Mouse (Mus musculus): ENCODE data around the gene Zfp235.

The Zfp235 gene

DNA sequence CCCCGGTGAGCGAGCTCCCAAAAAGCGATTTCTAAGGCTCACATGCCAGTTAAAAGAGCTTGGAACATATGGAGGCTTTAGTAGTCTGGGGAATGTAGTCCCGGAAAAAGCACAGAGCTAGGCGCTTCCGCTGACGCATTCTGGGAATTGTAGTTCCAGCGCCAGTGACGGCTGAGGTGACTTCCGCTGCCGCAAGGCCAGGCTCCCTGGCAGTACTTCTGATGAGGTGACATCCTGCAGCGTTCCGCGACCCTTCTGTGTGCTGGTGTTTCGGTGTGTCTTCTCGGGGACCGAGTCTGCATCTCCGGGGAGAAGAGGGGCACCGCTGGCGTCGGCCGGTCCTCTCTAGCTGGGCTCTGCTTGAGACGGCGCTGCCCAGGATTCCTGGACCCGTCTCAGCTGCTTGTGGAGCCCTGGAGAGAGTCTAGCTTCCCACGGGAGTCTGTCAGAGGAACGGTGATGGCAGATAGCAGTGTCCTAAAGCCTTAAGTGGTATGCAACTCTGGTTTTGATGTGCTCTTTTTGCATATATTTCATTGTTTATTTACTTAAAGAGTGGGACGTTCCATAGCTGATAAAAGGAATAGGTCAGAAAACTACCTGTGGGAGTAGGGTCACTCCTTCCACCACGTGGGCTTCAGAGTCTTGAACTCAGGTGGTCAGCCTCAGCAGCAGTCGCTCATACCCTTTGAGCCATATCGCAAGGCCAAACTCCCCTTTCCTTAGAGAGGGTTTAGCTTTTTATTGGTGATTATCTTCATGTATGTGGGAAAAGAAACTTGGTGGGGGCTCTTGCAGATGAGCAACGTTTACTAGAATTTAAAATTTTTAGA, at the start of gene Zfp235:
Gene Zfp235 (plus strand): TSS at position 174 of the 833 bp plus-strand sequence.
- DNase-seq (ENCODE audit: low spot score), result peak; percentile 89

DNA sequence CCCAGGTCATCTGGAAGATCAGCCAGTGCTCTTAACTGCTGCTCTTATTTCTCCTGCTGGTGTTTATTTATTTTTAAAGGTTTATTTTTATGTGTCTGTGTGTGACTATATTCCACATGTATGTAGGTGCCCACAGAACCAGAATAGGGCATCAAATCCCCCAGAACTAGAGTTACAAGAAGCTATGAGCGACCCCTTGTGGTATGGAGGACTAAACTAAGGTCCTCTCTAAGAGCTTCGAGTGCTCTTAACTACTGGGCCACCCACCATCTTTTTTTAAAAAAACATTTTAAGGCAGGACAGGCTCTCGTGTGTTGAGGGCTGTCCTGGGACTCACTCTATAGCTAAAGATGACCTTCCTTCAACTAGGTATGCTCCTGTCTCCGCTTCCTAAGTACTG, 47.1 kb upstream of the Zfp235 start:
- DNase-seq (ENCODE audit: low spot score), result no peak

DNA sequence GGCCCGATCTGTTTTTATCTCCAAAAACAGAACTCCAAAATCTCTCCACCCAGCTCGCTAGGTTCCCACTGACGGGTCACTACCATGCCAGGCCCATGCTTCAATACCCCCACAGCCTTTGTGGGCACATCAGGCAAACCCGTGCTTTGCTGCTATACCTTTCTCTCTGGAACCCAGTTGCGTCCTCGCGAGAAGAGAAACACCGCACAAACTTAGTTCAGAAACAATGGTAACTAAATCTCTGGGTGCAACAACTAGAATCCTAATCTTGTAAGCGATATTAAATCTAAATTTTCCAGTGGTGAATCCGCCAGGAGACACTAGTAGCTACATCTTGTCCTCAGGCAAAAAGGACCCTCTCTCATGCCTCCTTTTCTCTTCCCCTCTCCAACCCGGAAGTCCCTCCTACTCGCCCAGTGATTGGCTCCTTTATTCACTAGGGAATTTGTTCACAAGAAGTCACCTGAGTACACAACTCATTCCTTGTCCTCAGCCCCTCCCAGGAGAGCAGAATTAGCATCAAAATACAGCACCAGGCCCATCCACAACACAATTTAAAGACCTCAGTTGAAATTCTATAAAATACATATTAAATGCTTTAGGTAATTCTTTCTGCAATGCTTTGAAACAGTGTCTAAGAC, 46.4 kb upstream of the Zfp235 start:
- no peak for DNase-seq (ENCODE audit: low spot score)

DNA sequence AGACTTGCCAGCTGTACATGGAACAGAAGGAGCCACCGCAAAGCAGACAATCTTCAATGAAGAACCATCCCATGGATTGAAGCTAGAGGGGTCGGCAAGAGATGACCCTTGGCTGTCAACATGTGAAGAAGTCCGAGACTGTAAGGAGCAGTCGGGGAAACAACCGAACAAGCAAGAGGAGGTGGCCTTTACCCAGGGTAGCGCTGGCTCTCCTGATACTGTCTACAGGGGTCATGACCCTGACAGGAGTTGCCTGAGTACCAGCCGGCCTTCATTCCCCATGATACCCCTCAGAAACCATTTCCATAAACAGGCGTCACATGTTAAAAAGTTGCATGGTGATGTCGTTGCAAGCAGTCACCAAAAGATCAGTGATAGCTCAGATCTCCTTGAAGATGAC, 29.6 kb upstream of the Zfp235 start:
- no peak for DNase-seq (ENCODE audit: low spot score)

DNA sequence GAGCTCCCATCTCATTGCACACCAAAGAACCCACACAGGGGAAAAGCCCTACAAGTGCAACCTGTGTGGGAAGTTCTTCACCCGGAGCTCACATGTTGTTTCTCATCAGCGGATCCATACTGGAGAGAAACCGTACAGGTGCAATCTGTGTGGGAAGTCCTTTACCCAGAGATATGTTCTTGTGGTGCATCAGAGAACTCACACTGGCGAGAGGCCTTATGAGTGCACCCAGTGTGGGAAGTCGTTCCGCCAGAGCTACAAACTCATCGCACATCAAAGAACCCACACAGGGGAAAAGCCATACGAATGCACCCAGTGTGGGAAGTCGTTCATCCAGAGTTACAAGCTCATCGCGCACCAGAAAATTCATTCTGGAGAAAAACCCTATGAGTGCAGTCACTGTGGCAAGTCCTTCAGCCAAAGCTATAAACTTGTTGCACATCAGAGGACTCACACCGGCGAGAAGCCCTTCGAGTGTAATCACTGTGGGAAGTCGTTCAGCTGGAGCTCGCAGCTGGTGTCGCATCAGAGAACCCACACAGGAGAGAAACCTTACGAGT, 28.7 kb upstream of the Zfp235 start:
- DNase-seq (ENCODE audit: low spot score), result no peak

DNA sequence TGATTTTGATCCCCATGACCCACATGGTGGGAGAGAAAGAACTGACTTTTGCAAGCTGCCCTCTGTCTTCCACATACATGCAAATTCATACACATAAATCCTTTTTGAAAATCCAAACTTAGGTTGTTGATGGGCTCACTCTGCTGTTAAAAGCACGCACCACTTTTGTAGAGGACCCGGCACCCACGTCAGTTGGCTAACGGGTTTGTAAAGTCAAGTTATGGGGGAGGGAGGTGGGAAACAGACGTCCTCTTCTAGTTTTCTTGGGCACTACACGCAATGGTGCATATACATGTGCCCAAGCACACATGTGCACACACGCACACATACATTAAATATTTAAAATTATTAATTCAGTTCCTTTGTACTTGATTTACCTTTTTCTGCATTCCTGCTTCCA, 23.1 kb upstream of the Zfp235 start:
- DNase-seq (ENCODE audit: low spot score), result no peak

DNA sequence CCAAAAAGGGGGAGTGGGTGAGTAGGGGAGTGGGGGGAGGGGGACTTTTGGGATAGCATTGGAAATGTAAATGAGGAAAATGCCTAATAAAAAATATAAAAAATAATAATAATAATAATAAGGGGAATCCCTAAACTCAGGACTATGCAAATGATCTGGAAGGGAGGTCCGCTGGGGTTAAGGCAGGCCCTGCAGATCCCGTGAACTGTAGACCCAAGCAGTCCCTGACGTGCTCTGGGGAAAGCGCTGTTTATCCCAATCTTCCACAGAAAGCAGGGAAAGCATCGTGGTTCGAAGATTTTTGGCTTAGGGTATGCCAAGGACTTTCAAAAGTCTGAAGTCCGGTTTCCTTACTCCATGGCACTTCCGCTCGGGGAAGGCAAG, 22.2 kb upstream of the Zfp235 start:
- DNase-seq (ENCODE audit: low spot score), result no peak

DNA sequence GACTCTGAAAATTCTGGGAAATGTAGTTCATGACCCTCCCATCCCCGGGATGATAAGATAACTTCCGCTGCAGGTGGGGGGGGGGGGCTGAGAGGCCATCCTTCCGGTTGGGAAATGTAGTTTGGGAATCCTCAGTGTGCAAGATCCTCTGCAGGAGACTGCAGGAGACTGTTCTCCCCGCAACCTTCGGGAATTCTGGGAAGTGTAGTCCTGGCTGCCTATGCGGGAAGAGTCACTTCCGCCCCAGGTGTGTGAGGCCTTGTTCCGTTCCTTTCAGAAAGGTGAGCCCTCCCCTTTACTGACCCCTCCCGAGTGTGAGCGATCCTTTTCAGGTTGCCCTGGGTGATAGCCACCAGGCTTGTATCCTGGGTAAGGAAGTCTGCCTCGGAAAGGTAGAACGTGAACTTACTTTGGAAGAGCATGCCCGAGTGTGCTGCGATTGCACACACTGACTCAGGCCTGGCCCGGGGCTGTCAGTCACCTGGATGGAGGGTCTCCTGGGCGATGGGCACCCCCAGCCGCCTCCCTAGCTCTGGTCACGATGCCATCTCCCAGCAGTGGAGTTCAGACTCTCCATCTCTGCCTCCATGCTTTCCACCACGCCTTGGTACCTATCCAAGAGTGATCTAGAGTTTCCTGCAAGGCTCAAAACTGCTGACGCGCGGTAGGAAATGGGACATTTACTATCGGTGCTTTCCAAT, 21.7 kb upstream of the Zfp235 start, which contains the start of gene Zfp112:
Gene Zfp112 (plus strand): TSS at position 159 of the 701 bp plus-strand sequence.
- DNase-seq (ENCODE audit: low spot score), result peak; percentile 82

DNA sequence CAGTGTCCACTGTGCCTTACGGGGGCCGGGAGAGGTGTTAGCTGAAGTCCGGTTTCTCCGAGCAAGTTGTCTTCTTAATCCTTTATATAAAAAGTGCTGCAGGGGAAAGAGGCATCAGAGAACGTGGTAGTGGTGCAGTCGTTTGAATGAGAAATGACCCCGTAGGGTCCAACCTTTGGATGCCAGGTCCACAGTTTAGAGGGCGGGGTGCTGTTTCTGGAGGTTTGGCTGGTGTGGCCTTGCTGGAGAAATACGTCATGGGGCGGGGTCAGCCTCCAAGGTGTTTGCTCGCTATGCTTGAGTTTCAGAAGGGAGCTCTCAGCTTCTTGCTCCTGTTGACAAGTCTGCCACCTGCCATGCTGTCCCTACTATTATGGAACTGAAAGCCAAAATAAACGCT, 21.0 kb upstream of the Zfp235 start:
- peak; percentile 25 for DNase-seq (ENCODE audit: low spot score)

DNA sequence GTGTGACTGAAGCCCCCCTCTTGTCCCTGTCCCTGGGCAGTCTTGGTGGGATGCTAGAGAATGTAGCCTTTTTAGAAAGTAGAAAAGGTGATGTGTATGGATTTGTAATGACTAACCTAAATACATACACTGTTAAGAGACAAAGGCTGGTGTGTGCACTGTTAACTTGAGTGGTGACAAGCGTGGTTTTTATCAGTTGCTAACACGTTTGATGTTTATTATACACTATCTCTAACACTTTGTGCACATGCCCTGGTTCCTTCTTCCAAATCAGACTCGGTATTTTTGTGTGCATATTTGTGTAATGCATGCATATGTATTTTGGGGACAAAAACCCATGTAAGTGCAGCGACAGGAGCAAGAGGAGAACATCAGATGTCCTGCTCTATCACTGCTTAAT, 17.3 kb upstream of the Zfp235 start:
- no peak for DNase-seq (ENCODE audit: low spot score)

DNA sequence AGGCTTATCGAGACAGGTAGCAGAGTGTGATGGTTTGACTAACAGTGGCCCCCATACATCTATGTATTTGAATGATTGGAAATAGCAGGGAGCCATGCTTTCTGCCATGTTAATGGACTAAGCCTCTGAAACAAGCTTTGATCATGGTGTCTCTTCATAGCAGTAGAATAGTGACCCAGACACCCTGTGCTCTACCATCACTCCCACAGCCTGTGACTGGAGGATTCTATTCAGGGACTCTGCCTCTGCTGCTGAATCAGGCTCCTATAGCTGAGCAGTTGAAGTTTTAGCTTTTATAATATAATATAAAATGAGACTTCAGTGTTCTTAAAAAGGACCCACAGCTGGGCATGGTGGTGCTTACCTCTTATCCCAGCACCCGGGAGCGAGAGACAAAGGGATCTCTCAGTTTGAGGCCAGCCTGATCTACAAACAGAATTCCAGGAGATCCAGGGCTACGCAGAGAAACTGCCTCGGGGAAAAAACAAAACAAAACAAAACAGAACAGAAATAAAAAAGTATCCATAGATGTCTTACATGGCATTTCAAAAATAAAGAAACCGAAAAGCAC, 459 bp upstream of the Zfp235 start:
- DNase-seq (ENCODE audit: low spot score), result no peak

DNA sequence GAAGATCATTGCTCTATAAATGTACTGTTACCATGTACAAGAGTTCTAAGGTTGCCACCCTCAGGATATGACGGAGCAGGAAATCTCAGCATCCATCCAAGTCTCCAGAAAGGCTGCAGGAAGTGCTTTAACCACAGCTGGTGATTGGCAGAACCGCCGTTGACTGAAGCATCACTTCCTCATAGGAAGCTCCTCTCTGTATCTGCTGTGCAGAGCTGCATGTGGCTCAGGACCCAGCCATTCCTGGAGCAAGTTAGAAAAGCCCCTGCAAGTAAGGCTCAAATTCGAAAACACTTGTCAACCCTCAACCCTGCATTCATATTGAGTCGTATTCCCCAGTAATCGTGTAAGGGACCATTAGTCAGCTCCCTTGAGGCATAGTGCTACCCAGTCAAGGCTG, 8.6 kb downstream of the Zfp235 start:
- no peak for DNase-seq (ENCODE audit: low spot score)

DNA sequence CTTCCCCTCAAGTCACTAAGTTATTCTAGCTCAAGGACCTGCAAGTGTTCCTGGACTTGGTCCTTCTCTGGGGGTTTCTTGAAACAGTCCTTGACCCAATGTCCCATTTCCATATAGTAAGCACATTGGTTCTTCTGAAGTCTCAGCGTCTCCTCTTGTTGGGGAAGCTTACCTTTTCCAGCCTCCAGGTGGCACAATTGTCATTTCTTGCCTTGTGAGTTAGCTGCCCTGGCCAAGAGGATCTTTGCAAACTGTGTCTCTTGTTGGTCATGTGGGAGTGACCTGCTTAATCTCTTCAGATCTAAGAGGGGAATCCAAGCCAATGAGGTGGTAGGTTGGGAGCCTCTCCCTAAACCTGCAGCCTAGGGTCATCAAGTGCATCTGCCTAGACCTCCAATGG, 19.3 kb downstream of the Zfp235 start:
- no peak for DNase-seq (ENCODE audit: low spot score)

DNA sequence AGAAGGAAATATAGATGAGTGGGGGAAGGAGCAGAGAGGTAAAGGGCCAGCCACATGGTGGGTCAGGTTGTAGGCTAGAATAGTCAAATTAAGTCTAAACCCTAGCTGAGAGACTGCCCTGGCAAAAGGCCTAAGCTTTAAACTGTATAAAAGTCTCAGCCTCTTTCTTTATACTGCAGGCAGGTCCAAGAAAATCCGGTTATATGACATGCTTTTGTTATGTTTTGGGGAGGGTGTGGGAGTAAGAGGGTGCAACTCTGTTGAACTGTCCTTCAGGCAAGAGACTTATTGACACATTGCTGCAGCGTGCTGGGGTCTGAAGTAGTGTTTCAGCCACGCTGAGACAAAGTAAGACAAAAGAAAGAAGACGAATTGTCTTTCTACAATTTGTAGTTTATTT, 38.2 kb downstream of the Zfp235 start:
- no peak for DNase-seq (ENCODE audit: low spot score)

DNA sequence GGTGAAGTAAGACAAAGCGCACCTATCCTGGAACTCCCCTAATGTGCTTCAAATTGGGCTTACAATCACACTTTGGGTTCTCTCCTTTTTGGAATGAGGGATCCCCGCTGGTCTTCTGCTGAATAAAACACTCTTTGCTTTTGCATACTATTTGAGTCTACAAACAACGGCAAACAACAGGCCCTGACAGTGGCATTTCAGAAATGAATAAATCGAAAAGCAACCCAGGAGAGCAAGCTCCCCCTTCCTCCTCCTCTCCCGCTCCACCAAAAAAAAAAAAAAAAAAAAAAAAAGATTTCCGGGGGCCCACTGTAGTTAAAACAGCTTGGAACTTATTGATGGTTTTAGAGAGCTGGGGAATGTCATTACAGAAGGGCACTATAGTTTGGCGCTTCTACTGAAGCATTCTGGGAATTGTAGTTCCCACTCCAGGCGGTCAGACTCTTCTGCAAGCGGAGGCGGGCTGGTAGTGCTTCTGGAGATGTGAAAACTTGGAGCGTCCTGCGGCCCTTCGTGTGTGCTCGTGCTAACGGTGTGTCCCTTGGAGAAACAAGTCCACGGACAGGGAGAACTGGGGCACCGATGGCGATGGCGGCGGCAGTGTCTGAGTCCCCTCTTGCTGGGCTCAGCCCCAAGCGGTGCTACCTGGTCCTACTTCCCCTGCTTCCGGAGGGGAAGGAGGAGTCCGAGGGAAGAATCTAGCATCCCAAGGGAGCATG, 40.8 kb downstream of the Zfp235 start, which contains the start of gene Zfp114:
Gene Zfp114 (plus strand): TSS at position 443 of the 719 bp plus-strand sequence.
- DNase-seq (ENCODE audit: low spot score), result peak; percentile 74

DNA sequence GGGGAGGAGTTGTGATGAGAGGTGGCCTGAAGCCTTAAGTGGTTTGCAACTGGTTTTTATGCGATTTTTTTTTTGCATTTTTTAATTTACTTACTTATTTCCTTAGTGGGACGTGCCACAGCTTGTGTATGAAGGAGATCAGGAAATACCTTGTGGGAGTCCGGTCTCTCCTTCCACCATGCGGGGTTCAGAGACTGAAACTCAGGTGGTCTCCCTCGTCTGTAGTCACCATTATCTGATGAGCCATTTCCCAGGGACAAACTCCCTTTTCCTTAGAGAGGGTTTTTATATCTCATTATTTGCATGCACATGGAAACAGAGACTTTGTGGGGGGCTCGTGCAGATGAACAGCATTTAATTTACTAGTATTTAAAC, 41.4 kb downstream of the Zfp235 start:
- DNase-seq (ENCODE audit: low spot score), result no peak

DNA sequence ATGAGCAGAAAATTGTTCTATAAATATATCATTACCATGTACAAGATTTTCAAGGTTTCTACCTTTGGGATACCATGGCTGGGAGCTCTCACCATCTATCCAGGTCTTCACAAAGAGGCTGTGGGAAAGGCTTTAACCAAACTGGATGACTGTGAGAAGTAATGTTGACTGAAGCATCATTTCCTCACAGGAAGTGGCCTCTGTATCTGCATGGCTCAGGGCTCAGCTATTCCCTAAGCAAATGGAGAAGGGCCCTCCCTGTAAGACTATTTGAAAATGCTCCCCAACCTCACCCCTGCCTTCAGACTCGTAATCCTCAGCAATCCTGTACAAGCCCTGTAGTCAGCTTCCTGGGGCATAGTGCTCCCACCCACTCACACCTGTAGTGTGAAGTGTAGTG, 53.6 kb downstream of the Zfp235 start:
- DNase-seq (ENCODE audit: low spot score), result no peak

DNA sequence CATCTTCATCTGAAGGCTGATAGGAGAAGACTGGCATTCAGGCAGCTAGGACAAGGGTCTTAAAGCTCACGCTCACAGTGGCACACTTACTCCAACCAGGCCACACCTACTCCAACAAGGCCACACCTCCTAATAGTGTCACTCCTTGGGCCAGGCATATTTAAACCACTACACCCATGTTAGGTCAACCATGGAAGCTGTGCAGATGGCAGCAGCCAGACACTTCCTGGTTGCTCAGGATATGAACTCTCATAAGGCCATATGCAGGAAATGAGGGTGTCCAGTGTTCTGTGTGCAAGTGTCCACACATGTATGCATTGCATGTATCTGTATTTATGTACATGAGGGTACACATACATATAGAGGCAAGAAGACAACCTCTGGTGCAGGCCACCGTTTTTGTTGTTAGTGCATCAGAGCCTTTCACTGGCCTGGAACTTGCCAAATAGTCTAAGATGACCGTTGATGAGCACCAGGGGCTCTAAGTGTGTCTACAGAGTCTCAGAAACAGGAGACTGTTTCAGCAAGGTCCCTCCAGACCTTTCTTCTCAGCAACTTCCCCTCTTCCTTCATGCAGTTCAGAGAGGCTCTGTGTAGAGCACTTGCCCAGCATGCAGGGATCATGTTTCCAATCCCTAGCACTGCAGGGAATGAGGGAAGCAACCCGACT, 55.1 kb downstream of the Zfp235 start:
- DNase-seq (ENCODE audit: low spot score), result no peak

DNA sequence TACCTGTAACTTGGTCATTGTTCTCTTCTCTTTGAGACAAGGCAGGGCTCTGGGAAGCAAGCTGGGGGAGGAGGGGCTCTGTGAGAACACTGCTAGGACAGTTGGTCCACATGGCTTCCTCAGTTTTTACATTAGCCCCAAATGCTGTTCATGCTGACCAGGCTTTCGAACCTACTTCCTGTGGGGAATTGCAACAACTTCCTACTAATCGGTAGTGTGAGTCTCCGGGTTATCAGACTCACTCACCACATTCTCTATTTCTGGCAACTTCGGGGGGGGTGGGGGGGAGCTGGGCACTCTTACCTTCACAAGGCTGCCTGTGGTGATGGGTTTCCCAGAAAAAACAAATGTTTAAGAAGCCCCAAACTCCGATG, 55.6 kb downstream of the Zfp235 start:
- DNase-seq (ENCODE audit: low spot score), result no peak

DNA sequence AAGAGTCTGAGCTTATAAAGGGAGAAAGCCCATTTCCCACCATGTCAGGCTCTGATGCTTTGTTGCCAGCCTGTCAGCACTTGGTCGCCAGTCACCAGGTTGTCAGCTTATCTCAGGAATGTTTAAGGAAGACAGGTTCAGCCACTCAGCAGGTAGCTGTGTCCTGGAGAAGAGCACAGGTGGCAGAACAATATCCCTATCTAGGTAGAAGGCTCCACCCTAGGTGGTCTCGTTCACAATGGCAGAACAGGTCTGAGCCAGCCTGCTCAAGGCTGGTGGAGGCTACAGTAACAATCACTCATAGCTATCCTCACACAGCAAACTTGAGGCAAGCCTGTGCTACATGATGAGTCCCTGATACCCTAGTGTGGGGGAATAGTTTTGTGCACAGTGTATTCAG, 57.4 kb downstream of the Zfp235 start:
- DNase-seq (ENCODE audit: low spot score), result no peak
